Mouse (Mus musculus) megakaryocyte, embryonic 14.5 days (primary cell): Measurements from ENCODE around the gene Gimap9.

ENCODE experiments used
- FLI1 ChIP-seq: IDR thresholded peaks from 2 replicates; pipeline ENCODE4 v1.6.1; 2012; ENCODE audit warnings: low read length, inconsistent platforms, mixed read lengths
- GATA1 ChIP-seq: IDR thresholded peaks from 3 replicates; pipeline ENCODE4 v1.6.1; 2012; ENCODE audit warnings: mixed read lengths, low read length, inconsistent platforms, borderline replicate concordance

GRCm38 (mm10) chr6:48627511-48627924 is 48.4 kb upstream of the Gimap9 start:
- TF ChIP-seq GATA1 (no peak), FLI1 (no peak)
